Mouse (Mus musculus) lung, embryonic 16.5 days (tissue): ENCODE measurements around the gene Vps13d. TPM values are rescaled to one million over a fixed set of nuclear protein-coding genes. Genes with fewer than 3 reads are reported as not detected.

Source experiments
- ATAC-seq: fragments of 200-750 bp; cut with Nextera tagmentation; 2 replicates; pipeline ENCODE4 v1.8.0; 2017; ENCODE audit warnings: low read depth, mild to moderate bottlenecking, moderate library complexity
- H3K27ac ChIP-seq: fragments of 300-500 bp; sonication (generic); 2 replicates; pipeline ENCODE4 v1.5.1; 2014; ENCODE audit warnings: mild to moderate bottlenecking, control low read depth, low read length
- H3K27me3 ChIP-seq: fragments of 300-500 bp; sonication (generic); 2 replicates; pipeline ENCODE4 v1.6.1; 2014; ENCODE audit warnings: low read depth, low read length, mixed read lengths; ENCODE audit not compliant: control insufficient read depth, insufficient read depth
- H3K36me3 ChIP-seq: fragments of 300-500 bp; sonication (generic); 2 replicates; pipeline ENCODE4 v1.6.1; 2014; ENCODE audit warnings: low read length; ENCODE audit not compliant: control insufficient read depth, insufficient read depth
- H3K4me1 ChIP-seq: fragments of 300-500 bp; sonication (generic); replicated peaks from 2 replicates; pipeline ENCODE4 v1.6.1; 2014; ENCODE audit warnings: low read length, mixed read lengths; ENCODE audit not compliant: control insufficient read depth, insufficient read depth
- H3K4me2 ChIP-seq: fragments of 300-500 bp; sonication (generic); 2 replicates; pipeline ENCODE4 v1.6.1; 2014; ENCODE audit warnings: low read depth, low read length, control low read depth
- H3K4me3 ChIP-seq: fragments of 300-500 bp; sonication (generic); 2 replicates; pipeline ENCODE4 v1.5.1; 2014; ENCODE audit warnings: mild to moderate bottlenecking, low read length, control low read depth
- H3K9ac ChIP-seq: fragments of 300-500 bp; sonication (generic); 2 replicates; pipeline ENCODE4 v1.6.1; 2014; ENCODE audit warnings: low read length, control low read depth
- H3K9me3 ChIP-seq: fragments of 300-500 bp; sonication (generic); 2 replicates; pipeline ENCODE4 v1.6.1; 2016; ENCODE audit warnings: low read length; ENCODE audit not compliant: control insufficient read depth
- WGBS: fragments of 180-500 bp; shearing (Covaris S2); extraction: QIAGEN DNeasy Blood & Tissue Kit; methylation state at CpG from one replicate; pipeline ENCODE4 v1.1.7; 2014; 5-methylcytosine and 5-hydroxymethylcytosine counted together
- polyA plus RNA-seq: library from polyadenylated mRNA; unstranded; fragments of >200 nt; fragmentation: Nextera tagmentation; extraction: Ambion mirVana; gene quantifications from 2 replicates; pipeline ENCODE4 v1.2.1, GENCODE M21; 2015

Vps13d gene
- polyA plus RNA-seq, 1 experiment from 2014 or later = 5.9 TPM

DNA sequence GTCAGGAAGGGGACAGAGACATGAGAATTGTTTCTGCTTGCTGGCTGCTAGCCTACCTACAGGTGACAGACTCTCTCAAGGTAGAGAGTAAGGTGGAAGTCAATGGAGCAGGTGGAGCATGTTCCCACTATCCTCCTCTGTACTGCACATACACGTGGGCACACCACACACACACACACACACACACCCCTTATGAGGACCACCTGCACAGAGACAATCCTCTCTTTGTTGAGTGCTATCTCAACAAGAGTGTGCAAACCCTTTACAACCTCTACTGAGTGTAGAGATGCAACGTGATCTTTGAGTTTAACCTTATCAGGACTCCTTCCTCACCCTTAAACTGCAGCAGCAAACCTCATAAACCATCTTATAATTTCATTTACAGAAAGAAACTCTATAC lies 8.5 kb upstream of the Vps13d start:
- peaks cover 10% of the 10 kb centered on the region for H3K4me1 ChIP-seq
- H3K36me3 ChIP-seq = no peaks in the 10 kb centered on the region
- H3K9ac ChIP-seq = no peak overlapping the region
- H3K9me3 ChIP-seq = no peaks in the 10 kb centered on the region
- no peak overlapping the region for H3K4me2 ChIP-seq
- no peaks in the 10 kb centered on the region for H3K27me3 ChIP-seq
- H3K27ac ChIP-seq = no peak overlapping the region
- no peak overlapping the region for H3K4me3 ChIP-seq
- no peak for ATAC-seq
- 31% methylated on average over 2 of the region's 2 CpGs for WGBS

DNA sequence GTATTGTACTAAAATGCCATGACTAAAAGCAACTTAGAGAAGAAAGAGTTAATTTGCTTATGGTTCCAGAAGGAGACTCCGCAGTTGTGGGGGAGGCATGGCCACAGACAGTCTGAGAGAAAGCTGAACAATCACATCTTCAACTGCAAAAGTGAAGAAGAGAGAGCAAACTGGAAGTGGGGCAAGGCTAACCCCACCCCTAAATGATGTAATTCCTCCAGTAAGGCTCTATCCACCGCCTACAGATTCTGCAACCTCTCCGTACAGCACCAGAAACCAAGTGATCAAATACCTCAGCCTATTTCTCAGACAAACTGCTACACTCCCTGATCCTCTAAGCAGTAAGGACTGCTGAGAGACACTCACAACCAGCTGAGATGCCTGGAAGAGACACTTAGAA lies 6.6 kb upstream of the Vps13d start:
- no peaks in the 10 kb centered on the region for H3K9me3 ChIP-seq
- H3K4me1 ChIP-seq = peaks cover 10% of the 10 kb centered on the region
- 52% methylated on average over 3 of the region's 3 CpGs for WGBS
- H3K27ac ChIP-seq = no peak overlapping the region
- H3K36me3 ChIP-seq = no peaks in the 10 kb centered on the region
- no peak overlapping the region for H3K9ac ChIP-seq
- no peak overlapping the region for H3K4me3 ChIP-seq
- H3K27me3 ChIP-seq = no peaks in the 10 kb centered on the region
- no peak overlapping the region for H3K4me2 ChIP-seq
- no peak for ATAC-seq

DNA sequence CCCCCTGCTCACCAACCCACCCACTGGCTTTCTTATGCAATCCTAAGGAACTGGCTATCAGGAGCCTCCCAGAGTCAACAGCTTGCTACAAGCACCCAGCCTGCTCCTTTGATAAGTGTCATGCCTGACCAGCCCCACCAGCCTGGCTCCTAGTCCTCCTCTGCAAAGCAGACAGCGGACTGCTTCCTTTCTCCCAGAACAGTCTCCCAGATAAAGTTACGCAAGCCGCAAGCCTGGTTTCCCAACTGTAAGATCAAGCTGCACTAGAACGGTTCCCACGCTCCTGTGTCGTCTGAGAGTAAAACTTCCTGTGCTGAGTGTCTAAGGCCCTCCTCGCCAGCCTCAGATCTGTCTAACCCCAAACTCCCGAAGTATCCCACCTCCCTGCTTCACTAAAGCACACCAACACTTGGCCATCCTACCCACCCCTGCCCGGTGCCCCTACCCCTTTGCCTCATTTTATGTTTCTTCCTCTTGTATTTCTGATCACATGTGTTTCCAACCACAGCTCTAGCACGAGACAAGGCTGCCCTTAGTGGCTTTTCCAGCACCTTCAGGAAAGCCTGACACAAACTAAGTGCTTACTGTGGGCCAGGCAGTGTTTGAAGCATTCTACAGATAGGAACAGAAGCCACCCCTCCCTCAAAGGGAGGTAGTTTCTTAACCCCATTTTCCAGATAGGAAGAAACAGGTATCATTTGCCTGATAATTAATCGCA lies 5.3 kb upstream of the Vps13d start:
- peak; percentile 90 for ATAC-seq
- H3K27ac ChIP-seq = peak overlapping the region; percentile 75
- no peaks in the 10 kb centered on the region for H3K9me3 ChIP-seq
- 12% methylated on average over 11 of the region's 11 CpGs for WGBS
- H3K4me2 ChIP-seq = peak overlapping the region; percentile 15; the same call in 1 of the 2 replicates
- peak overlapping the region; percentile 27 for H3K9ac ChIP-seq
- H3K4me3 ChIP-seq = no peak overlapping the region
- peaks cover 12% of the 10 kb centered on the region for H3K4me1 ChIP-seq
- H3K27me3 ChIP-seq = no peaks in the 10 kb centered on the region
- no peaks in the 10 kb centered on the region for H3K36me3 ChIP-seq

DNA sequence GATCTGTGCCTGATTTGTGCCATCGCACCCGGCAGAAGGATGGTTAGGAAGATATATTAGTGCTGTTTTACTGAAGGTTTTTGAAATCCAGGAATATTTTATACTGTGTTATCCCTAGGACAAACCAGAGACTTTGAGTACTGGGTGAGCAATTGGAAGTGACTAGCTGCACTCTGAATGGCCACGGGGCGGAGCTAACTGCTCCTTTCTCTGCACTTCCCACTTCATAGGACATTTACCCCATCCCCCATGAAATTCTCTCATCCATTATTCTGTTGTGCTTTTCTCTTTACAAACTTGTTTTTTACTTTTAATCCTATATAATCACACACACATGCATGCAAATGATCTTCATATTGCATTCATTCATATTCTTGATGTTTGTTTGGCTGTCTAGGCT lies 1.8 kb upstream of the Vps13d start:
- Histone ChIP-seq H3K9me3 (no peaks in the 10 kb centered on the region), H3K4me2 (no peak overlapping the region), H3K36me3 (no peaks in the 10 kb centered on the region), H3K4me3 (no peak overlapping the region), H3K27ac (no peak overlapping the region), H3K4me1 (peaks cover 24% of the 10 kb centered on the region), H3K27me3 (no peaks in the 10 kb centered on the region), H3K9ac (no peak overlapping the region)
- 80% methylated on average over 4 of the region's 4 CpGs for WGBS
- ATAC-seq = no peak

GRCm38 (mm10) chr4:145195172-145195571 lies 367 bp upstream of the Vps13d start:
- Histone ChIP-seq H3K9me3 (no peaks in the 10 kb centered on the region), H3K4me3 (peak overlapping the region; percentile 98), H3K4me1 (peaks cover 19% of the 10 kb centered on the region), H3K9ac (peak overlapping the region; percentile 93; the same call in 1 of the 2 replicates), H3K27me3 (no peaks in the 10 kb centered on the region), H3K27ac (no peak overlapping the region), H3K4me2 (peak overlapping the region; percentile 34; the same call in 1 of the 2 replicates), H3K36me3 (peaks cover 1% of the 10 kb centered on the region; the same call in 1 of the 2 replicates)
- 19% methylated on average over 5 of the region's 5 CpGs for WGBS
- ATAC-seq = peak; percentile 3; the same call in 1 of the 2 replicates

DNA sequence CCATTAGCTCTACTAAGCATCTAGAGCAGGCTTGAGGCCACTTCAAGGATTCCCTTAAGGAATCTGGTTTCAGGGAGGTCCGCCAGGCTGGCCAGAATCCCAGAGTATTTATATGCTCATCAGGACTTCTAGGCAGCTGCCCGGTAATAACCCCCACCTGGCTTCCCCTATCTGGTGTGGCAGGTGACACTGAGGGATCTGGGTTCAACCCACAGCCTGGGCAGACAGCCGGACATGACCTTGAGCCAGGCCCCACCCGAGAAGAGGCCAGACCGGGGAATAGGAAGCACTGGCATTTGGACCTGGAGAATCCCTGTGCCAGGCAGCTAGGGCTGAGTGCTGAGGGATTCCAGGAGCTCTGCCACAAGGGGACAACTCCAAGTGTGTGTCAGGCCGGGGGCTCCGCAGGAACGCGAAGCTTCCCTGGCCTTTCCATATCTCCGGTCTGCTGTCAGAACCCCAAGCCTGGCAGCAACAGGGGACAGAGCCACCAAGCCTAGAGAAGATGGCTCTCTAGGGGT lies 754 bp downstream of the Vps13d start:
- Histone ChIP-seq H3K27ac (peak overlapping the region; percentile 82), H3K9me3 (no peaks in the 10 kb centered on the region), H3K4me3 (peak overlapping the region; percentile 98), H3K4me1 (peaks cover 14% of the 10 kb centered on the region), H3K27me3 (no peaks in the 10 kb centered on the region), H3K36me3 (peaks cover 6% of the 10 kb centered on the region), H3K9ac (peak overlapping the region; percentile 93), H3K4me2 (peak overlapping the region; percentile 97)
- WGBS = under 1% methylated on average over 10 of the region's 10 CpGs
- peak; percentile 36 for ATAC-seq

DNA sequence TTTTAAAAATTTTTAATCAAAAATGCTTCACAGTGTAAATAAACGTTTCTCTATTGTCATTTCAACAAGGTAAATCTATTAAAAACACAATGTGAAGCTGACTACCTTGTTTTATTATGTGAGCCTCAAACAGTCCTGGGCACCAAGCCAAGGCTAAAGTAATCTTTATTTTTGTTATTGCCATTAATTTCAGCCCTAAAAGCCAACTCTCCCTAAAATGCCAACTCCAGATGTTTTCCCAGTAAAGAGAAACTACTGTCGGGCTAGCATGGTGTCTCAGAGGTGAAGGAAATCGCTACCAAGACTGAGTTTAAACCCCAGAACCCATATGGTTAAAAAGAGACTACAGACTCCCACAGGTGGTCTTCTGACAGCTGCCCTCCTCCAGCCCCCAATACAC lies 1.4 kb downstream of the Vps13d start:
- ATAC-seq = no peak
- H3K4me3 ChIP-seq = peak overlapping the region; percentile 98

DNA sequence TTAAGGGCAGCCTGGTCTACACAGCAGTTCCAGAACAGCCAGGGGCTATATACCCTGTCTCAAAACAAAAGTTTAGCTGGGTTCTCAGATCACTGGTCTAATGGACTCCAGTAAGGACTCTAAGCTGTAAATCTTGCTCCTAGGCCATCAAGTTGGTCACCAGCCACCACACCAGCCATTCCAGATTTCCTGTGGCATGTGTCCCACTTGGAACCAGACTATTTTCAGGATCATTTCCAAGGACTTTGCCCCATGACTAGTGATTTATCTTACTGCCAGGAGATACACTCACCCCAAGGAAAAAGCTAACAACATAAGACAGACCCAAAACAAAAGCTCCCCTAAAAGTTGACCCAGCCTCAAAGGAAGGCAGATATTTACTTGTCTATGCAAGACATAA lies 2.1 kb downstream of the Vps13d start:
- Histone ChIP-seq H3K9ac (no peak overlapping the region), H3K4me3 (no peak overlapping the region), H3K4me1 (peaks cover 14% of the 10 kb centered on the region), H3K4me2 (no peak overlapping the region), H3K27me3 (no peaks in the 10 kb centered on the region), H3K27ac (no peak overlapping the region), H3K9me3 (no peaks in the 10 kb centered on the region), H3K36me3 (peaks cover 6% of the 10 kb centered on the region)
- no peak for ATAC-seq

More for the DNA sequence above, 1.4 kb downstream of the Vps13d start:
- H3K36me3 ChIP-seq = peaks cover 6% of the 10 kb centered on the region
- peak overlapping the region; percentile 97 for H3K4me2 ChIP-seq
- peak overlapping the region; percentile 93 for H3K9ac ChIP-seq
- no peaks in the 10 kb centered on the region for H3K27me3 ChIP-seq
- 15% methylated on average over 3 of the region's 3 CpGs for WGBS
- H3K4me1 ChIP-seq = peaks cover 14% of the 10 kb centered on the region
- H3K9me3 ChIP-seq = no peaks in the 10 kb centered on the region
- no peak overlapping the region; the same call in 1 of the 2 replicates for H3K27ac ChIP-seq

DNA sequence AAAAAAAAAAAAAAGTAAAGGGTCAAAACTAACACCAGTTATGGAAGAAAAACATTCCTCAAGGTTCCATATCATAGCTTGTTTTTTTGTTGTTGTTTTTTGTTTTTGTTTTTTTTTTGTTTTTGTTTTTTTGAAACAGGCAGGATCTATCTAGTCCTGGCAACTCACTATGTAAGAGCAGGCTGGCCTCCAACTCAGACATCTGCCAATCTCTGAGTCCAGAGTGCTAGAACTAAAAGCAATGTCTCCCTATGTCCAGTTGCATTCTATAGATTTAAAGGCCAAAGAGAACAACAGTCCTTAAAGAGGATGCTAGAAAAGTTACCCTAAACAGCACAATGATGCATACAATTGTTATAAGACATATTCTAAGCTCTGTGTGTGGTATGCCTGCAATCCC lies 6.2 kb downstream of the Vps13d start:
- H3K27ac ChIP-seq = no peak overlapping the region
- peaks cover 7% of the 10 kb centered on the region for H3K4me1 ChIP-seq
- no peak overlapping the region for H3K9ac ChIP-seq
- H3K4me3 ChIP-seq = no peak overlapping the region
- H3K4me2 ChIP-seq = no peak overlapping the region
- peaks cover 21% of the 10 kb centered on the region for H3K36me3 ChIP-seq
- H3K9me3 ChIP-seq = no peaks in the 10 kb centered on the region
- no peaks in the 10 kb centered on the region for H3K27me3 ChIP-seq
- no peak for ATAC-seq
